Mouse (Mus musculus) c-Kit-positive CD71-negative TER-119-negative erythroid progenitor cells, embryonic 14.5 days (primary cell): ENCODE measurements around the gene Rgs19.

Source experiments
- DNase-seq: peaks from one replicate; pipeline ENCODE4 v3.0.0-alpha.2; 2013; ENCODE audit warnings: low read depth

Gene Rgs19

GRCm38 (mm10) chr2:181693339-181694280, at the start of gene Rgs19:
Gene Rgs19, minus strand, starts transcription at chr2:181693977.
- peak; percentile 74 for DNase-seq

GRCm38 (mm10) chr2:181730051-181730450, 36.3 kb upstream of the Rgs19 start:
- DNase-seq, result no peak

- DNase-seq, result no peak
Observed at GRCm38 (mm10) chr2:181727659-181728262, 34.0 kb upstream of the Rgs19 start.

GRCm38 (mm10) chr2:181722213-181722612, 28.4 kb upstream of the Rgs19 start:
- DNase-seq, result peak; percentile 6

GRCm38 (mm10) chr2:181721200-181721599, 27.4 kb upstream of the Rgs19 start:
- DNase-seq, result no peak

- no peak for DNase-seq
Observed at GRCm38 (mm10) chr2:181720061-181720460, 26.3 kb upstream of the Rgs19 start.

- no peak for DNase-seq
Observed at GRCm38 (mm10) chr2:181716991-181717390, 23.2 kb upstream of the Rgs19 start.

GRCm38 (mm10) chr2:181715382-181715781, 21.6 kb upstream of the Rgs19 start:
- no peak for DNase-seq

- DNase-seq, result no peak
Observed at GRCm38 (mm10) chr2:181714903-181715326, 21.1 kb upstream of the Rgs19 start, which contains the start of gene Oprl1. Gene Oprl1, plus strand, starts transcription at chr2:181715016.

- no peak for DNase-seq
Observed at GRCm38 (mm10) chr2:181713749-181714148, 20.0 kb upstream of the Rgs19 start.

- no peak for DNase-seq
Observed at GRCm38 (mm10) chr2:181706668-181707067, 12.9 kb upstream of the Rgs19 start.

GRCm38 (mm10) chr2:181698241-181698640, 4.5 kb upstream of the Rgs19 start, which contains the start of gene Lkaaear1:
Gene Lkaaear1, minus strand, starts transcription at chr2:181698442.
- no peak for DNase-seq

GRCm38 (mm10) chr2:181696801-181697420, 3.1 kb upstream of the Rgs19 start:
- no peak for DNase-seq

GRCm38 (mm10) chr2:181695776-181696175, 2.0 kb upstream of the Rgs19 start:
- DNase-seq, result no peak

GRCm38 (mm10) chr2:181694581-181694980, 804 bp upstream of the Rgs19 start:
- no peak for DNase-seq

- no peak for DNase-seq
Observed at GRCm38 (mm10) chr2:181692304-181692703, 1.5 kb downstream of the Rgs19 start.

- no peak for DNase-seq
Observed at GRCm38 (mm10) chr2:181691571-181691970, 2.2 kb downstream of the Rgs19 start.

- no peak for DNase-seq
Observed at GRCm38 (mm10) chr2:181691083-181691482, 2.7 kb downstream of the Rgs19 start.

GRCm38 (mm10) chr2:181689466-181690160, 4.2 kb downstream of the Rgs19 start:
- DNase-seq, result no peak

GRCm38 (mm10) chr2:181687586-181687985, 6.2 kb downstream of the Rgs19 start:
- no peak for DNase-seq

- DNase-seq, result no peak
Observed at GRCm38 (mm10) chr2:181685686-181686085, 8.1 kb downstream of the Rgs19 start.

GRCm38 (mm10) chr2:181684713-181685112, 9.1 kb downstream of the Rgs19 start:
- DNase-seq, result no peak
